Mouse (Mus musculus): ENCODE measurements around the gene Armc3. TPM values are rescaled to one million over a fixed set of nuclear protein-coding genes. Genes with fewer than 3 reads are reported as not detected.
A peak's percentile ranks its signal among the peaks of the same experiment; 100 is the strongest.

The Armc3 gene
- total and polyA plus RNA-seq, 3 experiments = 0.06 TPM; not detected in 2

GRCm38 (mm10) chr2:19274583-19274982, 75.5 kb downstream of the Armc3 start:
- Histone ChIP-seq H3K9ac (ENCODE audit: low read depth, low read length) (no peak overlapping the region), H3K79me2 (replicated peaks; ENCODE audit: control insufficient read depth, insufficient read depth, low read length) (no peaks in the 10 kb centered on the region), H3K4me1 (ENCODE audit: control insufficient read depth, insufficient read depth, low read length) (no peaks in the 10 kb centered on the region; the same call in 1 of the 2 replicates), H3K36me3 (ENCODE audit: control insufficient read depth, insufficient read depth, low read length) (no peaks in the 10 kb centered on the region), H3K27ac (no peak overlapping the region), H3K4me3 (no peak overlapping the region), H3K27me3 (ENCODE audit: control insufficient read depth, insufficient read depth, low read length) (no peaks in the 10 kb centered on the region)
- no peak for DNase-seq
- intact Hi-C loops (cut with DNase I) = loop anchor here (10.0 kb wide), 4 partner anchors 510 to 920 kb away; partner anchors contain the start of gene Spag6
- TF ChIP-seq EP300 (IDR thresholded peaks at IDR 0.05; ENCODE audit: insufficient read depth, low read depth, low read length) = no peak
- TF ChIP-seq CTCF (IDR thresholded peaks at IDR 0.05) = peak; percentile 15
- 51% methylated on average over 2 of the region's 2 CpGs for WGBS

GRCm38 (mm10) chr2:19275602-19276539, 76.8 kb downstream of the Armc3 start:
- H3K4me1 ChIP-seq (ENCODE audit: control insufficient read depth, insufficient read depth, low read length) = no peaks in the 10 kb centered on the region; the same call in 1 of the 2 replicates
- H3K79me2 ChIP-seq (replicated peaks; ENCODE audit: control insufficient read depth, insufficient read depth, low read length) = no peaks in the 10 kb centered on the region
- no peaks in the 10 kb centered on the region for H3K27me3 ChIP-seq (ENCODE audit: control insufficient read depth, insufficient read depth, low read length)
- H3K36me3 ChIP-seq (ENCODE audit: control insufficient read depth, insufficient read depth, low read length) = no peaks in the 10 kb centered on the region
- 4% methylated on average over 25 of the region's 25 CpGs for WGBS
- TF ChIP-seq POLR2A (IDR thresholded peaks at IDR 0.05; ENCODE audit: insufficient read depth, low read depth, low read length) (no peak), EP300 (IDR thresholded peaks at IDR 0.05; ENCODE audit: insufficient read depth, low read depth, low read length) (peak; percentile 71), CTCF (IDR thresholded peaks at IDR 0.05) (peak; percentile 98)
- peak overlapping the region; percentile 52 for H3K4me3 ChIP-seq
- peak; percentile 78 to 80 for DNase-seq
- intact Hi-C loops (cut with DNase I) = loop anchor here (1.0 to 10.0 kb wide), 8 partner anchors 66 to 921 kb away; partner anchors contain the start of genes 4930426L09Rik, Dnajc1, Pip4k2a and Spag6
- H3K9ac ChIP-seq (ENCODE audit: low read depth, low read length) = peak overlapping the region; percentile 74
- H3K27ac ChIP-seq = peak overlapping the region; percentile 48

GRCm38 (mm10) chr2:19280331-19280730, 81.2 kb downstream of the Armc3 start:
- Histone ChIP-seq H3K27ac (no peak overlapping the region), H3K36me3 (ENCODE audit: control insufficient read depth, insufficient read depth, low read length) (no peaks in the 10 kb centered on the region), H3K4me3 (no peak overlapping the region), H3K9ac (ENCODE audit: low read depth, low read length) (no peak overlapping the region), H3K27me3 (ENCODE audit: control insufficient read depth, insufficient read depth, low read length) (no peaks in the 10 kb centered on the region), H3K79me2 (replicated peaks; ENCODE audit: control insufficient read depth, insufficient read depth, low read length) (no peaks in the 10 kb centered on the region), H3K4me1 (ENCODE audit: control insufficient read depth, insufficient read depth, low read length) (no peaks in the 10 kb centered on the region; the same call in 1 of the 2 replicates)
- WGBS = 86% methylated on average over 11 of the region's 11 CpGs
- TF ChIP-seq CTCF (IDR thresholded peaks at IDR 0.05) = no peak
- no peak for TF ChIP-seq POLR2A (IDR thresholded peaks at IDR 0.05; ENCODE audit: insufficient read depth, low read depth, low read length)
- TF ChIP-seq EP300 (IDR thresholded peaks at IDR 0.05; ENCODE audit: insufficient read depth, low read depth, low read length) = no peak
- DNase-seq = no peak
- intact Hi-C loops (cut with DNase I) = no loop called here

GRCm38 (mm10) chr2:19292366-19292765, 93.3 kb downstream of the Armc3 start:
- Histone ChIP-seq H3K36me3 (ENCODE audit: control insufficient read depth, insufficient read depth, low read length) (no peaks in the 10 kb centered on the region), H3K4me1 (ENCODE audit: control insufficient read depth, insufficient read depth, low read length) (no peaks in the 10 kb centered on the region), H3K79me2 (replicated peaks; ENCODE audit: control insufficient read depth, insufficient read depth, low read length) (no peaks in the 10 kb centered on the region), H3K9ac (ENCODE audit: low read depth, low read length) (no peak overlapping the region), H3K27ac (no peak overlapping the region), H3K27me3 (ENCODE audit: control insufficient read depth, insufficient read depth, low read length) (no peaks in the 10 kb centered on the region), H3K4me3 (no peak overlapping the region)
- WGBS = 63% methylated on average over 3 of the region's 3 CpGs
- DNase-seq = no peak
- TF ChIP-seq CTCF (IDR thresholded peaks at IDR 0.05) = no peak
- TF ChIP-seq POLR2A (IDR thresholded peaks at IDR 0.05; ENCODE audit: insufficient read depth, low read depth, low read length) = no peak
- no peak for TF ChIP-seq EP300 (IDR thresholded peaks at IDR 0.05; ENCODE audit: insufficient read depth, low read depth, low read length)
- intact Hi-C loops (cut with DNase I) = no loop called here

GRCm38 (mm10) chr2:19300345-19301089, 101.4 kb downstream of the Armc3 start:
- WGBS = 66% methylated on average over 9 of the region's 9 CpGs
- Histone ChIP-seq H3K4me3 (no peak overlapping the region), H3K79me2 (replicated peaks; ENCODE audit: control insufficient read depth, insufficient read depth, low read length) (no peaks in the 10 kb centered on the region), H3K36me3 (ENCODE audit: control insufficient read depth, insufficient read depth, low read length) (no peaks in the 10 kb centered on the region), H3K9ac (ENCODE audit: low read depth, low read length) (no peak overlapping the region), H3K27ac (no peak overlapping the region), H3K4me1 (ENCODE audit: control insufficient read depth, insufficient read depth, low read length) (no peaks in the 10 kb centered on the region), H3K27me3 (ENCODE audit: control insufficient read depth, insufficient read depth, low read length) (no peaks in the 10 kb centered on the region)
- intact Hi-C loops (cut with DNase I) = no loop called here
- DNase-seq = no peak
- TF ChIP-seq CTCF (IDR thresholded peaks at IDR 0.05) (no peak), EP300 (IDR thresholded peaks at IDR 0.05; ENCODE audit: insufficient read depth, low read depth, low read length) (no peak), POLR2A (IDR thresholded peaks at IDR 0.05; ENCODE audit: insufficient read depth, low read depth, low read length) (no peak)

Measured in heart, adult 2 months (tissue).